Mouse (Mus musculus) kidney, adult 2 months (tissue): Measurements from ENCODE around the gene 9230112D13Rik. TPM values are rescaled to one million over a fixed set of nuclear protein-coding genes. Genes with fewer than 3 reads are reported as not detected.
A peak's percentile ranks its signal among the peaks of the same experiment; 100 is the strongest.

ENCODE experiments used
- DNase-seq: peaks from one replicate; pipeline ENCODE4 v3.0.0; 2021
- H3K27ac ChIP-seq: fragments of 200-500 bp; 2 replicates; pipeline ENCODE4 v1.5.1; 2012; ENCODE audit warnings: low read depth, low read length, control low read depth, inconsistent platforms; ENCODE audit not compliant: insufficient read depth
- H3K27me3 ChIP-seq: fragments of 200-500 bp; replicated peaks from 2 replicates; pipeline ENCODE4 v1.6.1; 2012; ENCODE audit warnings: mild to moderate bottlenecking, moderate library complexity, low read length, inconsistent platforms; ENCODE audit not compliant: control insufficient read depth, insufficient read depth
- H3K36me3 ChIP-seq: fragments of 200-500 bp; 2 replicates; pipeline ENCODE4 v1.6.1; 2012; ENCODE audit warnings: mild to moderate bottlenecking, moderate library complexity, low read length, inconsistent platforms; ENCODE audit not compliant: control insufficient read depth, insufficient read depth
- H3K4me1 ChIP-seq: fragments of 200-500 bp; 2 replicates; pipeline ENCODE4 v1.6.1; 2011; ENCODE audit warnings: low read length; ENCODE audit not compliant: control insufficient read depth, insufficient read depth
- H3K4me3 ChIP-seq: fragments of 200-500 bp; 2 replicates; pipeline ENCODE4 v1.5.1; 2011; ENCODE audit warnings: mild to moderate bottlenecking, low read depth, low read length, control low read depth; ENCODE audit not compliant: insufficient read depth
- CTCF ChIP-seq: fragments of 200-500 bp; conservative IDR thresholded peaks from 2 replicates; pipeline ENCODE4 v1.5.1; 2011; ENCODE audit warnings: low read depth, mild to moderate bottlenecking, control low read depth, low read length, moderate library complexity, mixed read lengths; ENCODE audit not compliant: insufficient read depth, insufficient read length
- POLR2A ChIP-seq: fragments of 200-500 bp; IDR thresholded peaks from one replicate; pipeline ENCODE4 v1.6.1; 2011; ENCODE audit warnings: low read depth, low read length, control low read depth
- WGBS: fragments of 180-500 bp; shearing (Covaris S2); methylation state at CpG from one replicate; pipeline ENCODE4 v1.1.7; 2018; 5-methylcytosine and 5-hydroxymethylcytosine counted together
- polyA plus RNA-seq: library from polyadenylated mRNA; depleted of rRNA; stranded (reverse); fragments of >200 nt; gene quantifications from 2 replicates; pipeline ENCODE4 v1.2.3, GENCODE M21; 2012

The 9230112D13Rik gene
- polyA plus RNA-seq, 1 experiment, result not detected

GRCm38 (mm10) chr14:34540685-34541162, 18.1 kb upstream of the 9230112D13Rik start:
- Histone ChIP-seq H3K27ac (peak overlapping the region; percentile 47; the same call in 1 of the 2 replicates), H3K27me3 (no peaks in the 10 kb centered on the region), H3K4me3 (no peak overlapping the region), H3K36me3 (no peaks in the 10 kb centered on the region), H3K4me1 (no peaks in the 10 kb centered on the region)
- DNase-seq, result peak; percentile 61
- WGBS, result 22% methylated on average over 17 of the region's 17 CpGs
- no peak for TF ChIP-seq CTCF
- TF ChIP-seq POLR2A, result no peak

- WGBS, result 61% methylated on average over 4 of the region's 4 CpGs
- no peaks in the 10 kb centered on the region for H3K27me3 ChIP-seq
- no peak overlapping the region for H3K4me3 ChIP-seq
- TF ChIP-seq POLR2A, result no peak
- no peak for TF ChIP-seq CTCF
- H3K36me3 ChIP-seq, result no peaks in the 10 kb centered on the region
- peaks cover 2% of the 10 kb centered on the region; the same call in 1 of the 2 replicates for H3K4me1 ChIP-seq
- no peak overlapping the region for H3K27ac ChIP-seq
- DNase-seq, result no peak
Measured at GRCm38 (mm10) chr14:34535883-34536282, 13.3 kb upstream of the 9230112D13Rik start.

- Histone ChIP-seq H3K27ac (no peak overlapping the region), H3K36me3 (no peaks in the 10 kb centered on the region), H3K4me1 (peaks cover 2% of the 10 kb centered on the region; the same call in 1 of the 2 replicates), H3K27me3 (no peaks in the 10 kb centered on the region), H3K4me3 (no peak overlapping the region)
- TF ChIP-seq POLR2A (no peak), CTCF (no peak)
- DNase-seq, result no peak
- WGBS, result 67% methylated on average over 5 of the region's 5 CpGs
Measured at GRCm38 (mm10) chr14:34533537-34533936, 10.9 kb upstream of the 9230112D13Rik start.

GRCm38 (mm10) chr14:34532536-34532935, 9.9 kb upstream of the 9230112D13Rik start:
- DNase-seq, result peak; percentile 21
- 56% methylated on average over 6 of the region's 6 CpGs for WGBS

GRCm38 (mm10) chr14:34528804-34529203, 6.2 kb upstream of the 9230112D13Rik start:
- no peak overlapping the region for H3K27ac ChIP-seq
- TF ChIP-seq CTCF (no peak), POLR2A (no peak)
- H3K4me3 ChIP-seq, result no peak overlapping the region
- no peak for DNase-seq
- H3K27me3 ChIP-seq, result no peaks in the 10 kb centered on the region
- H3K4me1 ChIP-seq, result peaks cover 2% of the 10 kb centered on the region; the same call in 1 of the 2 replicates
- 73% methylated on average over 8 of the region's 8 CpGs for WGBS
- H3K36me3 ChIP-seq, result no peaks in the 10 kb centered on the region

More at GRCm38 (mm10) chr14:34532536-34532935, 9.9 kb upstream of the 9230112D13Rik start:
- Histone ChIP-seq H3K27me3 (no peaks in the 10 kb centered on the region), H3K36me3 (no peaks in the 10 kb centered on the region), H3K4me1 (peaks cover 2% of the 10 kb centered on the region; the same call in 1 of the 2 replicates), H3K27ac (peak overlapping the region; percentile 29; the same call in 1 of the 2 replicates), H3K4me3 (no peak overlapping the region)
- no peak for TF ChIP-seq POLR2A
- no peak for TF ChIP-seq CTCF

GRCm38 (mm10) chr14:34517959-34518544, 4.5 kb downstream of the 9230112D13Rik start:
- Histone ChIP-seq H3K27me3 (no peaks in the 10 kb centered on the region), H3K27ac (no peak overlapping the region), H3K4me1 (peaks cover 2% of the 10 kb centered on the region; the same call in 1 of the 2 replicates), H3K36me3 (no peaks in the 10 kb centered on the region), H3K4me3 (no peak overlapping the region)
- TF ChIP-seq POLR2A (no peak), CTCF (no peak)
- no peak for DNase-seq
- WGBS, result 69% methylated on average over 8 of the region's 8 CpGs

- Histone ChIP-seq H3K27me3 (no peaks in the 10 kb centered on the region), H3K4me1 (peaks cover 2% of the 10 kb centered on the region; the same call in 1 of the 2 replicates), H3K4me3 (no peak overlapping the region), H3K27ac (no peak overlapping the region), H3K36me3 (no peaks in the 10 kb centered on the region)
- TF ChIP-seq CTCF (no peak), POLR2A (no peak)
- 57% methylated on average over 10 of the region's 10 CpGs for WGBS
- DNase-seq, result no peak
Measured at GRCm38 (mm10) chr14:34516960-34517577, 5.5 kb downstream of the 9230112D13Rik start.
